Mouse (Mus musculus) ES-Bruce4 (cell line): ENCODE data around the gene Ccdc17. TPM values are rescaled to one million over a fixed set of nuclear protein-coding genes. Genes with fewer than 3 reads are reported as not detected.

ENCODE experiments used
- H3K27ac ChIP-seq: 2 replicates; pipeline ENCODE4 v1.5.1; 2012; ENCODE audit warnings: low read length, inconsistent platforms; ENCODE audit not compliant: insufficient read depth
- H3K27me3 ChIP-seq: 2 replicates; pipeline ENCODE4 v1.6.1; 2012; ENCODE audit warnings: mild to moderate bottlenecking, low read length, inconsistent platforms; ENCODE audit not compliant: control insufficient read depth, poor library complexity, insufficient read depth, severe bottlenecking
- H3K36me3 ChIP-seq: 2 replicates; pipeline ENCODE4 v1.6.1; 2012; ENCODE audit warnings: inconsistent platforms, mild to moderate bottlenecking, low read length, moderate library complexity; ENCODE audit not compliant: control insufficient read depth, poor library complexity, insufficient read depth, severe bottlenecking
- H3K4me1 ChIP-seq: one replicate; pipeline ENCODE4 v1.8.1; 2011; ENCODE audit warnings: low read length; ENCODE audit not compliant: control insufficient read depth, insufficient read depth
- H3K4me3 ChIP-seq: 2 replicates; pipeline ENCODE4 v1.5.1; 2011; ENCODE audit warnings: low read depth, mild to moderate bottlenecking, low read length
- H3K9ac ChIP-seq: 2 replicates; pipeline ENCODE4 v1.6.1; 2012; ENCODE audit warnings: low read depth, mild to moderate bottlenecking, inconsistent platforms; ENCODE audit not compliant: poor library complexity, severe bottlenecking
- H3K9me3 ChIP-seq: replicated peaks from 2 replicates; pipeline ENCODE4 v1.6.1; 2012; ENCODE audit warnings: mild to moderate bottlenecking, low read length, inconsistent platforms; ENCODE audit not compliant: control insufficient read depth, poor library complexity, insufficient read depth, severe bottlenecking
- CTCF ChIP-seq: IDR thresholded peaks from one replicate; pipeline ENCODE4 v1.8.1; 2011; ENCODE audit warnings: low read depth, low read length
- EP300 ChIP-seq: IDR thresholded peaks from 2 replicates; pipeline ENCODE4 v1.6.1; 2011; ENCODE audit warnings: low read depth, low read length; ENCODE audit not compliant: insufficient read depth
- POLR2A ChIP-seq: IDR thresholded peaks from one replicate; pipeline ENCODE4 v1.8.1; 2011; ENCODE audit warnings: low read length; ENCODE audit not compliant: insufficient read depth
- polyA plus RNA-seq: library from polyadenylated mRNA; stranded (reverse); fragments of >200 nt; gene quantifications from 2 replicates; pipeline ENCODE4 v1.2.4, GENCODE M21; 2011; ENCODE audit warnings: low read depth; ENCODE audit not compliant: missing spikeins, insufficient read depth, insufficient read length

Ccdc17 gene
- 2.7 and 2.8 TPM in 2 replicates for polyA plus RNA-seq

GRCm38 (mm10) chr4:116596379-116596778 is at the start of gene Ccdc17:
Ccdc17 (plus strand) TSS chr4:116596654.
- H3K4me1 ChIP-seq, result peaks cover 3% of the 10 kb centered on the region
- TF ChIP-seq CTCF, result no peak
- no peak for TF ChIP-seq POLR2A
- TF ChIP-seq EP300, result no peak
- H3K4me3 ChIP-seq, result peak within 1 kb of the TSS; percentile 77
- H3K9me3 ChIP-seq, result no peaks in the 10 kb centered on the region
- no peaks in the 10 kb centered on the region for H3K27me3 ChIP-seq
- peaks cover 15% of the 10 kb centered on the region for H3K36me3 ChIP-seq
- H3K9ac ChIP-seq, result peak within 1 kb of the TSS; percentile 81
- H3K27ac ChIP-seq, result peak within 1 kb of the TSS; percentile 86

- H3K4me1 ChIP-seq, result no peaks in the 10 kb centered on the region
- no peaks in the 10 kb centered on the region for H3K9me3 ChIP-seq
- H3K27ac ChIP-seq, result no peak overlapping the region
- no peak overlapping the region for H3K9ac ChIP-seq
- TF ChIP-seq EP300 (no peak), POLR2A (no peak), CTCF (no peak)
- peaks cover 20% of the 10 kb centered on the region for H3K36me3 ChIP-seq
- H3K27me3 ChIP-seq, result no peaks in the 10 kb centered on the region
- no peak overlapping the region for H3K4me3 ChIP-seq
Observed at GRCm38 (mm10) chr4:116550432-116550831, 46.0 kb upstream of the Ccdc17 start.

- Histone ChIP-seq H3K4me3 (no peak overlapping the region), H3K36me3 (peaks cover 20% of the 10 kb centered on the region), H3K9me3 (no peaks in the 10 kb centered on the region), H3K27ac (no peak overlapping the region), H3K9ac (no peak overlapping the region), H3K27me3 (no peaks in the 10 kb centered on the region), H3K4me1 (no peaks in the 10 kb centered on the region)
- TF ChIP-seq CTCF (no peak), EP300 (no peak), POLR2A (no peak)
Observed at GRCm38 (mm10) chr4:116553035-116553434, 43.4 kb upstream of the Ccdc17 start.

- H3K27me3 ChIP-seq, result no peaks in the 10 kb centered on the region
- H3K9me3 ChIP-seq, result no peaks in the 10 kb centered on the region
- H3K4me3 ChIP-seq, result peak within 1 kb of the TSS; percentile 100
- peak within 1 kb of the TSS; percentile 84 for H3K9ac ChIP-seq
- peak within 1 kb of the TSS; percentile 64 for H3K27ac ChIP-seq
- TF ChIP-seq POLR2A, result peak; percentile 52
- no peak for TF ChIP-seq CTCF
- TF ChIP-seq EP300, result no peak
- H3K36me3 ChIP-seq, result peaks cover 20% of the 10 kb centered on the region
- no peaks in the 10 kb centered on the region for H3K4me1 ChIP-seq
Observed at GRCm38 (mm10) chr4:116555413-116556300, 40.8 kb upstream of the Ccdc17 start, which contains the start of gene Tmem69. Tmem69 (minus strand) TSS chr4:116555936.

- H3K9ac ChIP-seq, result peak overlapping the region; percentile 84
- TF ChIP-seq EP300, result no peak
- TF ChIP-seq CTCF, result no peak
- no peak for TF ChIP-seq POLR2A
- H3K9me3 ChIP-seq, result no peaks in the 10 kb centered on the region
Observed at GRCm38 (mm10) chr4:116556561-116557305, 39.7 kb upstream of the Ccdc17 start.

More at GRCm38 (mm10) chr4:116556561-116557305, 39.7 kb upstream of the Ccdc17 start:
- Histone ChIP-seq H3K4me1 (no peaks in the 10 kb centered on the region), H3K27me3 (no peaks in the 10 kb centered on the region), H3K27ac (peak overlapping the region; percentile 87), H3K36me3 (peaks cover 20% of the 10 kb centered on the region), H3K4me3 (peak overlapping the region; percentile 75)
